Mouse (Mus musculus) urinary bladder, adult 2 months (tissue): ENCODE measurements around the gene Sult6b2. TPM values are rescaled to one million over a fixed set of nuclear protein-coding genes. Genes with fewer than 3 reads are reported as not detected.

Source experiments
- DNase-seq: peaks from one replicate; pipeline ENCODE4 v3.0.0; 2022; ENCODE audit warnings: low spot score
- polyA plus RNA-seq: library from polyadenylated mRNA; depleted of rRNA; stranded (reverse); fragments of >200 nt; gene quantifications from 2 replicates; pipeline ENCODE4 v1.2.3, GENCODE M21; 2012

Gene Sult6b2
- polyA plus RNA-seq, 1 experiment: not detected

DNA sequence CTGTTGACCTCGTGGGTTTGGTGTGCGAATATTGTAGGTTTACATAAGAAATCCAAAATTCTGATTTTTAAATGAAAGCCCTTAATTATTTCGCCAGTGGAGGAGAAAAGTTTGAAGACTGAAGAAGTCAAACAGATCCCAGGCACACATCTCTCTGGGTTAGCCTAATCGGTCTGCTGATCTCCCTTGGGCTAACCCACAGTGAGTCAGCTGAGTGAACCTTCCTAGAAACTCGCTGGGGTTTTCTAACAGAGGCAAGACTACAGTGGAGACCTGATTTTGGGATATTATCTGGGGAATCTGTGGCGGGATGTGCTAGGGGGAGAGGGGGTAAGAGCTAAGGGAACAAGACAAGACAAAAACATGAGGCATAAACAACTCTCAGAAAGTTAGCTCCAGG is 5.9 kb upstream of the Sult6b2 start:
- DNase-seq: no peak

- DNase-seq: no peak
These were observed 5.2 kb upstream of the Sult6b2 start for GRCm38 (mm10) chr6:142809373-142810098.

- no peak for DNase-seq
These were observed 2.0 kb upstream of the Sult6b2 start for GRCm38 (mm10) chr6:142806326-142806725.

DNA sequence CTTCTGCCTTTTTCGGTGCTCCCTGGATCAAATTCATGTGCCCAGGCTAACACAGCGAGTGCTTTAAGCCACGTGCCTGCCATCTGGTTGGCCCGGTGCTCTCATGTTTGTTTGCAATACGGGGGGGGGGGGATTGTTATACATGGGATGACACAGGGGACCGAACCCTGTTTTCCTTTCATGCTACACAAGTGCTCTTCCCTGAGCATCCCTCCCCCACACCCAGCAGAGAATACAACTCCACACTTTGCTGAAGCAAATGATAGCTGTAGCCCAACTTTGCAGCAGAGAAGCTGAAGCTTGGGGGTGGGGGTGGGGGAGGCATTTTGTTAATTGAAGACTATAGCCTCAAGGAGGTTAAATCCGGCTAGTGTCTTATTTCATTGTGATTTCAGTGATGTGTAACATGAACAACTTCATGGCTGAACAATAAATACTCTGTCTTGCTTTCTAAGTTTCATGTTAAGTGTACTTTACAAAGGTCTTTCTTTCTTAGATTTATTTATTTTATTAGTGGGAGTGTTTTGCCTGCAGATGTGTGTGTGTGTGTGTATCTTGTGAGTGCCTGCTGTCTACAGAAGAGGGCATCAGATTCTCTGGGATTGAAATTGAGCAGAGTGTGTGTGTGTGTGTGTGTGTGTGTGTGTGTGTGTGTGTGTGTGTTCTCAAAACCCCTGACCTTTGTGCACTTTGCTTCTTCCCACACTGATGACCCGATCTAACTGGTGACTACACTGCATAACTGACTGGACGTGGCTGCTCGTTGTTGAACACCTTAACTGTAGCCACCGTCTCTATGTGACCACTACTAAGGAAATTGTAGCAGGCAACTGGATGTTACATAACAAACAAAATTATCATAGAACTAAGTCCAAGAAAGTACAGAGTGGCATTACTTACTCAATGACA is 1.4 kb downstream of the Sult6b2 start:
- DNase-seq: no peak

DNA sequence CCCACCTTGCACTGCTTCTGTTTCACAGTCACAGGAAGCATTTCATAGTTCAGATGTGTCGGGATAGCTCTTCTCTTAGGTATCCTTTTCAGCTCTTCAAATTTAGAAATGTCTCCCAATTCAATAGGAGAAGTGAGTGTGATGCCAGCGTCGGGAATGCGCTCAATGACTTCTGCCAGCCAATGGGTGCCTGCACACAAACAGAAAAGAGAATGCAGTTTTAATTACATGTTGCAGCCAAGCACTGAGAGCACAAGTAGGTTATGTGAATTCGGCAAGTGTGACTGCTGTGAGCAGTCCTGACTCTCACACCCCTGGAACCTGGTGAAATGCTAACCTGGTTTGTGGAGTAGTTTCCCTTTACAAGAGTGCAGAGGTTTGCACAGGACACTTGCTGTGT is 2.6 kb downstream of the Sult6b2 start:
- no peak for DNase-seq

- no peak for DNase-seq
These were observed 4.5 kb downstream of the Sult6b2 start for GRCm38 (mm10) chr6:142799704-142800374.

GRCm38 (mm10) chr6:142798837-142799236 is 5.5 kb downstream of the Sult6b2 start:
- DNase-seq: no peak

GRCm38 (mm10) chr6:142797996-142798395 is 6.3 kb downstream of the Sult6b2 start:
- no peak for DNase-seq

DNA sequence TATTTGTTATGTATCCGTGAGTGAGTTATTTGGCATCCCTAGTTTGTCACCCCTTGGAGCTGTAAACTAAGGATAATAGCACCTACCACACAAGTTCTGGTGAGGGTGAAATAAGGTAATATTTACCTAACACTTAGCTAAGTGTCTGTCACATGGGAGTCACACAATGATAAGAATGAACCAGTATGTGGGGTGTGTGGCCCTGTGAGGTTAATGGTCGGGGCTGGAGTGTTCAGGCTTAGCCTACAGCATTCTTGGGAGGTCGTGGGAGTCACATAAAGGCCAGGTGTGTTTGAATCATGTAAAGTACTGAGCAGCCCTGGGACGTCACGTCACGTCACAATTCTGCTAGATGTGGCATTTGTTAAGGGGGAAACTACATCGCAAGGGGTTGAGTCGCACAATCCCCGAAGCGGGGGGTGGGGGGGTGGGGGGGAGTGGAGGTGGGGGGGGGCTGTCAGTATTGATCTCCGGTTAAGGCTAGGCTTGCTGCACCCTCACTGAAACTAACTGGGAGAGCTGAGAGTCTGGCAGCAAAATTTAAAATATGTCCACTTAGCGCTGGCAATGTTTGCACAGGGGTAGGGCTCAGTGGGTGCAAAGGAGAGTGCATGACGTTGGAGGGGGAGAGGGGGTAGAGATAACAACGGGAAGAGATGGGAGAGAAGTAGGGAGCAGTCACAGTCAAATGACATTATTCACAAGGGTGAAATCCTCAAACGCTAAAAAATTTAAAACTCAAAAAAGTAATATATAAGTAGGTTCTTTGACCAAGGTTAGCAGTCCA is 8.5 kb downstream of the Sult6b2 start:
- DNase-seq: no peak

DNA sequence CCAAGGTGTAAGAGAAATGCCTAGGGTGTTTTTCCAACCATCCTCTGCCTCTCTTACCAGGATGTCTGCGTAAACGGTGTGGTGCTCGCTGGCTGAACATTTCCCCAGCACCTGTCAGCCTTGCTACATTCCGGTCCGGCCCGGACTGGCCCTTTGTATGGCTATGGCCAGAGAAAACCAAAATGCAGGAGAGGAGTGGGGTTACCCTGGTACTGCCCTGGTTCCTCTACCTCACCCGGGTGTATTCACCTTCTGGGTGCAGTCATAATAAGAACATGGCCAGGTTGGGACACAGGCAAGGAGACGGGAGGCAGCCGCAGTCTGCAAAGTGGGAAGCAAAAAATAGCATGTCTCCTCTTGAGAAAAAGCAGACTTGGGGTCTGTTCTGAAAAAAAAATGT is 9.2 kb downstream of the Sult6b2 start:
- DNase-seq: no peak

- no peak for DNase-seq
These were observed 10.8 kb downstream of the Sult6b2 start for GRCm38 (mm10) chr6:142793468-142793867.

- no peak for DNase-seq
These were observed 11.9 kb downstream of the Sult6b2 start for GRCm38 (mm10) chr6:142792241-142792968.

DNA sequence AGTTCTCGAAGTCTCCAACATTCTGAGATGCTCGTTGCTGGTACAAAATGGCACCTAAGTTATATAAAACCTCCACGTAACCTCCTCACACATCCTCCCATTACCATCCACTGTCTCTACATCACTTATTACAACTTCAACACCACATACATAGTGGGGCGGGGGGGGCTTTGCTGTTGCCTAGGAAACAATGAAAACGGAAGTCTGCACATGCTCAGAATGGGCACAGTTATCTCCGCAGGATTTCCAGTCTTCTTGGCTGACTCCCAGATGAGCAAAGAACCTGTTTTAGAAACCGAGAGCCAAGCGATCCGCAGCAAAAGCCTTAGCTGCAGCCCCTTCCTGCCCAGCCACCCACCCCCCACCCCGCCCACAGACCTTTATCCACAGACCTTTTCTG is 14.6 kb downstream of the Sult6b2 start:
- DNase-seq: no peak

- DNase-seq: peak; percentile 15
These were observed 16.0 kb downstream of the Sult6b2 start for GRCm38 (mm10) chr6:142788042-142788987.

- DNase-seq: no peak
These were observed 18.2 kb downstream of the Sult6b2 start for GRCm38 (mm10) chr6:142786106-142786505.

GRCm38 (mm10) chr6:142785343-142785742 is 19.0 kb downstream of the Sult6b2 start:
- no peak for DNase-seq

DNA sequence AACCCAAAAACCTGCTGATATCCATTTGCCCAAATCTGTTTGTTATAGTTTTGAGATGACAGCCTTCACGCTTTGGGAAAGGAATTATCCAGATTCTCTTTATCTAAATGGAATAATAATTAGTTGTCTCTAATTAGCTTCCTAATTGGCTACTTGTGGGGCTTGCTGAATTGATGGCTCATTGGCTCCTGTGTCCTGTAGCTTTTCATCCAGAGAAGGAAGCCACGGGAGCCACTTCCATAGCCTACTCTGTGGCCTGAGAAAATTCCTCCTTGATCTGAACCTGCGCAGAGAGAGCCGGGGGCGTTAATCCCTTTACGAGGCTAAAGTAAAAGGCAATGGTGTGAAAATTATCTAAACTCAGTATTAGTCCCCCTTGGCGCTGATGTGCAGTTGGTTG is 23.0 kb downstream of the Sult6b2 start:
- no peak for DNase-seq

- no peak for DNase-seq
These were observed 23.7 kb downstream of the Sult6b2 start for GRCm38 (mm10) chr6:142780574-142781033.

GRCm38 (mm10) chr6:142779812-142780573 is 24.3 kb downstream of the Sult6b2 start:
- DNase-seq: no peak
